Mouse (Mus musculus): ENCODE measurements around the gene Ryk.
A peak's percentile ranks its signal among the peaks of the same experiment; 100 is the strongest.

Ryk gene

GRCm38 (mm10) chr9:102834742-102835591, at the start of gene Ryk:
Gene Ryk (plus strand): TSS chr9:102834917.
- DNase-seq, result peak; percentile 76 to 89

GRCm38 (mm10) chr9:102789491-102789890, 45.2 kb upstream of the Ryk start:
- no peak for DNase-seq

GRCm38 (mm10) chr9:102791845-102792244, 42.9 kb upstream of the Ryk start:
- DNase-seq, result peak; percentile 48

- DNase-seq, result no peak
These were observed 41.9 kb upstream of the Ryk start for GRCm38 (mm10) chr9:102792836-102793235.

GRCm38 (mm10) chr9:102793286-102793809, 41.4 kb upstream of the Ryk start:
- no peak for DNase-seq

GRCm38 (mm10) chr9:102798406-102798805, 36.3 kb upstream of the Ryk start:
- DNase-seq, result no peak

GRCm38 (mm10) chr9:102806056-102806573, 28.6 kb upstream of the Ryk start:
- no peak for DNase-seq

- DNase-seq, result no peak
These were observed 23.5 kb upstream of the Ryk start for GRCm38 (mm10) chr9:102811192-102811591.

GRCm38 (mm10) chr9:102818228-102818627, 16.5 kb upstream of the Ryk start:
- no peak for DNase-seq

GRCm38 (mm10) chr9:102828604-102829003, 6.1 kb upstream of the Ryk start:
- no peak for DNase-seq

GRCm38 (mm10) chr9:102831541-102831940, 3.2 kb upstream of the Ryk start:
- DNase-seq, result no peak

GRCm38 (mm10) chr9:102834414-102834741, 339 bp upstream of the Ryk start:
- no peak for DNase-seq

GRCm38 (mm10) chr9:102836279-102836678, 1.6 kb downstream of the Ryk start:
- DNase-seq, result no peak

GRCm38 (mm10) chr9:102840792-102841778, 6.4 kb downstream of the Ryk start:
- DNase-seq, result peak; percentile 72 to 76

GRCm38 (mm10) chr9:102841832-102842231, 7.1 kb downstream of the Ryk start:
- peak; percentile 43 to 69 for DNase-seq

- DNase-seq, result peak in 1 of 2 experiments; percentile 46
These were observed 7.8 kb downstream of the Ryk start for GRCm38 (mm10) chr9:102842498-102842897.

- DNase-seq, result no peak
These were observed 8.9 kb downstream of the Ryk start for GRCm38 (mm10) chr9:102843577-102843976.

- peak; percentile 33 to 71 for DNase-seq
These were observed 11.1 kb downstream of the Ryk start for GRCm38 (mm10) chr9:102845851-102846250.

- no peak for DNase-seq
These were observed 11.6 kb downstream of the Ryk start for GRCm38 (mm10) chr9:102846348-102846747.

- DNase-seq, result peak in 1 of 2 experiments; percentile 22
These were observed 17.6 kb downstream of the Ryk start for GRCm38 (mm10) chr9:102852076-102853022.

- DNase-seq, result no peak
These were observed 23.1 kb downstream of the Ryk start for GRCm38 (mm10) chr9:102857856-102858255.

GRCm38 (mm10) chr9:102858283-102858682, 23.6 kb downstream of the Ryk start:
- no peak for DNase-seq

Data from kidney, postnatal 25 days (tissue).